Mouse (Mus musculus) lung, postnatal 36 days (tissue): ENCODE results near the gene Nubp2.
A peak's percentile ranks its signal among the peaks of the same experiment; 100 is the strongest.

Experiments used
- DNase-seq: peaks from one replicate; pipeline ENCODE4 v3.0.0; 2022; ENCODE audit warnings: mixed read lengths

Gene Nubp2

GRCm38 (mm10) chr17:24894061-24894994 lies 8.2 kb upstream of the Nubp2 start:
- no peak for DNase-seq

- no peak for DNase-seq
Measured at GRCm38 (mm10) chr17:24893276-24893675, 7.1 kb upstream of the Nubp2 start.

GRCm38 (mm10) chr17:24892785-24893184 lies 6.6 kb upstream of the Nubp2 start:
- DNase-seq: no peak

- DNase-seq: no peak
Measured at GRCm38 (mm10) chr17:24891321-24891720, 5.2 kb upstream of the Nubp2 start.

GRCm38 (mm10) chr17:24890151-24891092 lies 4.3 kb upstream of the Nubp2 start:
- no peak for DNase-seq

GRCm38 (mm10) chr17:24888862-24889261 lies 2.7 kb upstream of the Nubp2 start:
- no peak for DNase-seq

GRCm38 (mm10) chr17:24887291-24888080 lies 1.3 kb upstream of the Nubp2 start:
- DNase-seq: no peak

- DNase-seq: no peak
Measured at GRCm38 (mm10) chr17:24886932-24887271, 753 bp upstream of the Nubp2 start.

- DNase-seq: no peak
Measured at GRCm38 (mm10) chr17:24885356-24886133, 604 bp downstream of the Nubp2 start.

- no peak for DNase-seq
Measured at GRCm38 (mm10) chr17:24884391-24884790, 1.8 kb downstream of the Nubp2 start.

GRCm38 (mm10) chr17:24881738-24882440 lies 4.3 kb downstream of the Nubp2 start:
- DNase-seq: peak; percentile 32

- DNase-seq: no peak
Measured at GRCm38 (mm10) chr17:24878531-24878930, 7.6 kb downstream of the Nubp2 start.

GRCm38 (mm10) chr17:24878117-24878397 lies 8.1 kb downstream of the Nubp2 start:
- peak; percentile 71 for DNase-seq

GRCm38 (mm10) chr17:24877336-24878116 lies 8.6 kb downstream of the Nubp2 start:
- no peak for DNase-seq

- DNase-seq: no peak
Measured at GRCm38 (mm10) chr17:24874989-24875388, 11.2 kb downstream of the Nubp2 start.

- DNase-seq: no peak
Measured at GRCm38 (mm10) chr17:24874405-24874745, 11.8 kb downstream of the Nubp2 start.

- no peak for DNase-seq
Measured at GRCm38 (mm10) chr17:24873695-24874404, 12.3 kb downstream of the Nubp2 start.

- DNase-seq: no peak
Measured at GRCm38 (mm10) chr17:24867914-24868313, 18.2 kb downstream of the Nubp2 start.

- no peak for DNase-seq
Measured at GRCm38 (mm10) chr17:24865776-24866175, 20.4 kb downstream of the Nubp2 start, which contains the start of gene Igfals. Gene Igfals, plus strand, starts transcription at chr17:24865997.

- no peak for DNase-seq
Measured at GRCm38 (mm10) chr17:24861785-24862184, 24.4 kb downstream of the Nubp2 start.
